Mouse (Mus musculus) lung, embryonic 15.5 days (tissue): ENCODE data around the gene Naif1. TPM values are rescaled to one million over a fixed set of nuclear protein-coding genes. Genes with fewer than 3 reads are reported as not detected.

Experiments used
- ATAC-seq: fragments of 200-750 bp; cut with Nextera tagmentation; 2 replicates; pipeline ENCODE4 v1.8.0; 2017; ENCODE audit warnings: moderate number of reproducible peaks, borderline replicate concordance; ENCODE audit not compliant: low FRiP score, low TSS enrichment; ENCODE audit errors: extremely low read depth
- H3K27ac ChIP-seq: fragments of 300-500 bp; sonication (generic); 2 replicates; pipeline ENCODE4 v1.5.1; 2015; ENCODE audit warnings: moderate library complexity, mild to moderate bottlenecking, inconsistent platforms
- H3K27me3 ChIP-seq: fragments of 300-500 bp; sonication (generic); 2 replicates; pipeline ENCODE4 v1.6.1; 2015; ENCODE audit warnings: inconsistent platforms
- H3K36me3 ChIP-seq: fragments of 300-500 bp; sonication (generic); 2 replicates; pipeline ENCODE4 v1.6.1; 2015; ENCODE audit warnings: inconsistent platforms
- H3K4me1 ChIP-seq: fragments of 300-500 bp; sonication (generic); 2 replicates; pipeline ENCODE4 v1.6.1; 2015; ENCODE audit warnings: inconsistent platforms
- H3K4me2 ChIP-seq: fragments of 300-500 bp; sonication (generic); 2 replicates; pipeline ENCODE4 v1.6.1; 2015; ENCODE audit warnings: inconsistent platforms, mild to moderate bottlenecking, moderate library complexity
- H3K4me3 ChIP-seq: fragments of 300-500 bp; sonication (generic); 2 replicates; pipeline ENCODE4 v1.5.1; 2015; ENCODE audit warnings: mild to moderate bottlenecking, inconsistent platforms
- H3K9ac ChIP-seq: fragments of 300-500 bp; sonication (generic); 2 replicates; pipeline ENCODE4 v1.6.1; 2015; ENCODE audit warnings: inconsistent platforms
- H3K9me3 ChIP-seq: fragments of 300-500 bp; sonication (generic); 2 replicates; pipeline ENCODE4 v1.6.1; 2016; ENCODE audit warnings: inconsistent platforms
- WGBS: fragments of 180-500 bp; shearing (Covaris S2); methylation state at CpG from one replicate; pipeline ENCODE4 v1.1.7; 2015; 5-methylcytosine and 5-hydroxymethylcytosine counted together
- polyA plus RNA-seq: library from polyadenylated mRNA; unstranded; fragments of >200 nt; fragmentation: Nextera tagmentation; extraction: Ambion mirVana; gene quantifications from 2 replicates; pipeline ENCODE4 v1.2.1, GENCODE M21; 2015

Gene Naif1
- polyA plus RNA-seq: 6.6 and 7.1 TPM in 2 replicates

GRCm38 (mm10) chr2:32449761-32450754, at the start of gene Naif1:
TSS of gene Naif1 (plus strand) at chr2:32450457.
- Histone ChIP-seq H3K4me3 (peak within 1 kb of the TSS; percentile 62), H3K4me1 (peaks cover 54% of the 10 kb centered on the region), H3K9me3 (no peaks in the 10 kb centered on the region), H3K27me3 (no peaks in the 10 kb centered on the region), H3K9ac (peak within 1 kb of the TSS; percentile 78), H3K4me2 (peak within 1 kb of the TSS; percentile 88), H3K36me3 (peaks cover 3% of the 10 kb centered on the region; the same call in 1 of the 2 replicates), H3K27ac (peak within 1 kb of the TSS; percentile 97)
- 76% methylated on average over 15 of the region's 15 CpGs for WGBS
- no peak for ATAC-seq

GRCm38 (mm10) chr2:32404663-32405062, 45.6 kb upstream of the Naif1 start:
- no peak overlapping the region for H3K27ac ChIP-seq
- ATAC-seq: no peak
- 19% methylated on average over 2 of the region's 2 CpGs for WGBS
- H3K9me3 ChIP-seq: no peaks in the 10 kb centered on the region
- H3K9ac ChIP-seq: no peak overlapping the region
- peaks cover 14% of the 10 kb centered on the region for H3K36me3 ChIP-seq
- no peak overlapping the region for H3K4me2 ChIP-seq
- peaks cover 7% of the 10 kb centered on the region; the same call in 1 of the 2 replicates for H3K4me1 ChIP-seq
- H3K27me3 ChIP-seq: no peaks in the 10 kb centered on the region
- no peak overlapping the region for H3K4me3 ChIP-seq

DNA sequence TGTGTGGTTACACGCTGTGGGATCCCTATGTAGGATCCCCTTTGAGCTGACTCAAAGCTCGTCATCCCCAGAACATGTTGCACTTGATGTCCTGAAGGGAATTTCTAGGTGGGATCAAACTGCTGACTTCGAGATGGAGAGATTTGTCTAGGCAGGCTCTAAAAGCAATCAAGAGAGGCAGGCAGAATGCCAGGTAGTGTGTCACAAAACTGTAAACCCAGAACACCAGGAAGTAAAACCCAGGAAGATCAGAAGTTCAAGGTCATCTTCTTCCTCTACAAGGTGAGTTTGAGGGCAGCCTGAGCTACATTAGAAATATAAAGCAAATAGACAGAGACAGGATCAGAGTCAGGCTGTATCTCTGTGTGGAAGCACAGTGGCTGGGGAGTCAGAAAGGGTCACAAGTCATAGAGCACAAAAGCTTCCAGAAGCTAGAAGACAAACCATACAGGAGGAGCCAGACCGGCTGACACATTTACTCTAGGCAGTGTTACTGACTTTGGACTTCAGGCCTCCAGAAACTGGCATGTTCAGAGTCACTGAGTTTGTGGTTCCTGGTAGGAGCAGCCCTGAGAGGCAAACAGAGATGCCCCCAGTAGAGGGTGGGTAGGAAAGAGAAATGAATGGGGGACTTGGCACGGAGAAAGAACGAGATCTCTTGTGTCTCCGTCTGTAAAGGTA, 43.0 kb upstream of the Naif1 start:
- Histone ChIP-seq H3K4me1 (peaks cover 7% of the 10 kb centered on the region; the same call in 1 of the 2 replicates), H3K27ac (no peak overlapping the region), H3K4me2 (no peak overlapping the region), H3K9me3 (no peaks in the 10 kb centered on the region), H3K36me3 (peaks cover 7% of the 10 kb centered on the region), H3K9ac (no peak overlapping the region), H3K27me3 (no peaks in the 10 kb centered on the region), H3K4me3 (no peak overlapping the region)
- no peak for ATAC-seq
- WGBS: 75% methylated on average over 7 of the region's 7 CpGs

- no peaks in the 10 kb centered on the region for H3K9me3 ChIP-seq
- WGBS: 50% methylated on average over 25 of the region's 25 CpGs
- no peaks in the 10 kb centered on the region for H3K27me3 ChIP-seq
- peak overlapping the region; percentile 51 for H3K27ac ChIP-seq
- H3K4me3 ChIP-seq: no peak overlapping the region
- H3K36me3 ChIP-seq: no peaks in the 10 kb centered on the region
- H3K4me2 ChIP-seq: peak overlapping the region; percentile 24; the same call in 1 of the 2 replicates
- ATAC-seq: peak; percentile 25; the same call in 1 of the 2 replicates
- peaks cover 7% of the 10 kb centered on the region; the same call in 1 of the 2 replicates for H3K4me1 ChIP-seq
- no peak overlapping the region for H3K9ac ChIP-seq
These were observed 41.5 kb upstream of the Naif1 start for GRCm38 (mm10) chr2:32408429-32409424.

GRCm38 (mm10) chr2:32411407-32411806, 38.9 kb upstream of the Naif1 start:
- no peak for ATAC-seq
- Histone ChIP-seq H3K9me3 (no peaks in the 10 kb centered on the region), H3K27me3 (no peaks in the 10 kb centered on the region), H3K9ac (no peak overlapping the region), H3K36me3 (peaks cover 16% of the 10 kb centered on the region; the same call in 1 of the 2 replicates), H3K27ac (no peak overlapping the region), H3K4me3 (no peak overlapping the region), H3K4me1 (peaks cover 11% of the 10 kb centered on the region; the same call in 1 of the 2 replicates), H3K4me2 (no peak overlapping the region)
- 80% methylated on average over 7 of the region's 7 CpGs for WGBS

GRCm38 (mm10) chr2:32412742-32413531, 37.3 kb upstream of the Naif1 start:
- no peaks in the 10 kb centered on the region for H3K9me3 ChIP-seq
- H3K36me3 ChIP-seq: peaks cover 31% of the 10 kb centered on the region
- no peak for ATAC-seq
- H3K9ac ChIP-seq: no peak overlapping the region
- H3K27me3 ChIP-seq: no peaks in the 10 kb centered on the region
- H3K4me2 ChIP-seq: no peak overlapping the region
- H3K27ac ChIP-seq: no peak overlapping the region
- no peak overlapping the region for H3K4me3 ChIP-seq
- 85% methylated on average over 6 of the region's 6 CpGs for WGBS
- peaks cover 11% of the 10 kb centered on the region; the same call in 1 of the 2 replicates for H3K4me1 ChIP-seq

- Histone ChIP-seq H3K27ac (no peak overlapping the region), H3K4me3 (no peak overlapping the region), H3K4me1 (peaks cover 9% of the 10 kb centered on the region; the same call in 1 of the 2 replicates), H3K27me3 (no peaks in the 10 kb centered on the region), H3K4me2 (no peak overlapping the region), H3K36me3 (peaks cover 41% of the 10 kb centered on the region), H3K9ac (no peak overlapping the region), H3K9me3 (no peaks in the 10 kb centered on the region)
- no peak for ATAC-seq
- 44% methylated on average over 5 of the region's 5 CpGs for WGBS
These were observed 36.3 kb upstream of the Naif1 start for GRCm38 (mm10) chr2:32413936-32414335.

GRCm38 (mm10) chr2:32415801-32416200, 34.5 kb upstream of the Naif1 start:
- no peak overlapping the region for H3K27ac ChIP-seq
- no peaks in the 10 kb centered on the region for H3K27me3 ChIP-seq
- H3K36me3 ChIP-seq: peaks cover 59% of the 10 kb centered on the region
- 0 out of 2 replicates have a peak, but pooled peaks cover 5% of the 10 kb centered on the region for H3K4me1 ChIP-seq
- H3K9ac ChIP-seq: no peak overlapping the region
- H3K9me3 ChIP-seq: no peaks in the 10 kb centered on the region
- ATAC-seq: no peak
- no peak overlapping the region for H3K4me3 ChIP-seq
- H3K4me2 ChIP-seq: no peak overlapping the region
- 91% methylated on average over 12 of the region's 12 CpGs for WGBS

DNA sequence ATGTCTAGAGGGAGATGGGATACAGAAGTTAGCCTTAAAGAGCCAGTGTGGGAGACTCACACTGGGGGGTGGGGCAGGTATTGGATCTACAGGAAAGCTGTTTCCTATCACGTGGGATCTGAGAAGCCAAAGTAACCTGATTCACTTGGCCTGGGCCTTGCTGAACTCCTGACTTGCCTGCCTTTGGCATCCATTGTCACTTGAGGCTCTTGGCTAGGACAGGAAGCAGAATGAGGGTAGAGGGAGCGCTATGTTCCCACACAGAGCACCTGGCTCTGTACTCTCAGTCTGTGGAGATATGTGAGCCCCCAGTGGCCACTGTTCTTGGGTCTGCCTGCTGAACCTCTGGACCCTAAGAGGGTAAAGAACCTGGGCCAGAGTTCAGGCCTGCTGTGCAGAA, 33.7 kb upstream of the Naif1 start:
- Histone ChIP-seq H3K4me2 (no peak overlapping the region), H3K27ac (no peak overlapping the region), H3K9me3 (no peaks in the 10 kb centered on the region), H3K4me3 (no peak overlapping the region), H3K27me3 (no peaks in the 10 kb centered on the region), H3K9ac (no peak overlapping the region), H3K4me1 (0 out of 2 replicates have a peak, but pooled peaks cover 5% of the 10 kb centered on the region), H3K36me3 (peaks cover 61% of the 10 kb centered on the region)
- no peak for ATAC-seq
- WGBS: 78% methylated on average over 2 of the region's 2 CpGs

GRCm38 (mm10) chr2:32417486-32417885, 32.8 kb upstream of the Naif1 start:
- Histone ChIP-seq H3K9me3 (no peaks in the 10 kb centered on the region), H3K9ac (no peak overlapping the region), H3K4me1 (peaks cover 9% of the 10 kb centered on the region), H3K27me3 (no peaks in the 10 kb centered on the region), H3K4me2 (no peak overlapping the region), H3K4me3 (no peak overlapping the region), H3K36me3 (peaks cover 61% of the 10 kb centered on the region), H3K27ac (no peak overlapping the region)
- ATAC-seq: no peak
- WGBS: 72% methylated on average over 8 of the region's 8 CpGs
